ENCODE assay signal across 8 mouse cellular contexts in genomic region chr7:54734039-54734438, GRCm38 (mm10).
A peak's percentile ranks its signal among the peaks of the same experiment; 100 is the strongest.
DNase-seq lines count a peak whose midpoint lies in the region; ATAC-seq lines count a peak whose summit lies in the region.

No protein-coding gene starts in this region.

- no peak overlapping the region for H3K4me2 ChIP-seq in intestine, embryonic 14.5 days (ENCODE audit: low read length)
- H3K4me2 ChIP-seq in intestine, embryonic 16.5 days (ENCODE audit: low read depth, low read length), result no peak overlapping the region

- ATAC-seq in intestine, embryonic 14.5 days (replicated peaks; ENCODE audit: low FRiP score, low TSS enrichment, low read depth), result no peak
- no peak for ATAC-seq in intestine, embryonic 16.5 days

- H3K27ac ChIP-seq in intestine, embryonic 14.5 days (ENCODE audit: low read depth), result no peak overlapping the region
- H3K27ac ChIP-seq in intestine, embryonic 16.5 days (ENCODE audit: low read length), result no peak overlapping the region
- no peak overlapping the region for H3K27ac ChIP-seq in limb, embryonic 10.5 days

- no peak overlapping the region for H3K9ac ChIP-seq in intestine, embryonic 14.5 days (ENCODE audit: low read length)
- no peak overlapping the region for H3K9ac ChIP-seq in intestine, embryonic 16.5 days (ENCODE audit: low read depth, low read length)

- no peaks in the 10 kb centered on the region for H3K27me3 ChIP-seq in intestine, embryonic 14.5 days (replicated peaks; ENCODE audit: control insufficient read depth, insufficient read depth, low read length)
- no peaks in the 10 kb centered on the region for H3K27me3 ChIP-seq in intestine, embryonic 16.5 days (replicated peaks; ENCODE audit: control insufficient read depth, insufficient read depth, low read length)
- H3K27me3 ChIP-seq in limb, embryonic 10.5 days (ENCODE audit: low read depth, poor library complexity, severe bottlenecking), result no peaks in the 10 kb centered on the region

- H3K9me3 ChIP-seq in intestine, embryonic 14.5 days (ENCODE audit: control insufficient read depth, low read length), result no peaks in the 10 kb centered on the region
- no peaks in the 10 kb centered on the region for H3K9me3 ChIP-seq in intestine, embryonic 16.5 days (ENCODE audit: control insufficient read depth, low read length)
- no peaks in the 10 kb centered on the region for H3K9me3 ChIP-seq in limb, embryonic 10.5 days (replicated peaks)

- no peak overlapping the region for H3K4me3 ChIP-seq in intestine, embryonic 14.5 days (ENCODE audit: low read depth, low read length)
- H3K4me3 ChIP-seq in intestine, embryonic 16.5 days (ENCODE audit: low read length), result no peak overlapping the region
- no peak overlapping the region for H3K4me3 ChIP-seq in limb, embryonic 10.5 days

- no peaks in the 10 kb centered on the region for H3K36me3 ChIP-seq in intestine, embryonic 14.5 days (ENCODE audit: control insufficient read depth, insufficient read depth, low read length)
- H3K36me3 ChIP-seq in intestine, embryonic 16.5 days (ENCODE audit: control insufficient read depth, insufficient read depth, low read length), result no peaks in the 10 kb centered on the region
- H3K36me3 ChIP-seq in limb, embryonic 10.5 days, result no peaks in the 10 kb centered on the region

- 55% methylated on average over 7 of the region's 7 CpGs for WGBS in intestine, embryonic 14.5 days
- WGBS in intestine, embryonic 16.5 days, result 47% methylated on average over 7 of the region's 7 CpGs
- WGBS in limb, embryonic 10.5 days, result 56% methylated on average over 7 of the region's 7 CpGs

- H3K4me1 ChIP-seq in intestine, embryonic 14.5 days (replicated peaks; ENCODE audit: control insufficient read depth, insufficient read depth, low read length), result no peaks in the 10 kb centered on the region
- H3K4me1 ChIP-seq in intestine, embryonic 16.5 days (ENCODE audit: control insufficient read depth, insufficient read depth, low read length), result no peaks in the 10 kb centered on the region
- no peaks in the 10 kb centered on the region for H3K4me1 ChIP-seq in limb, embryonic 10.5 days

- DNase-seq in intestine, embryonic 14.5 days (ENCODE audit: low spot score), result peak; percentile 68
- DNase-seq in ZHBTc4 (ENCODE audit: low read depth, low spot score), result peak; percentile 33
- peak; percentile 40 to 63 for DNase-seq in cerebellum, postnatal 25 days
- DNase-seq in frontal cortex, postnatal 25 days (ENCODE audit: low spot score in 2 of 2), result peak; percentile 50 to 55
- DNase-seq in limb, embryonic 10.5 days (ENCODE audit: low spot score), result peak; percentile 41
- peak; percentile 79 for DNase-seq in right cerebral cortex, postnatal 4 days
- DNase-seq in thymus, postnatal 10 days (ENCODE audit: low spot score in 2 of 2), result no peak

Comparison
In these comparisons a context has a peak if more than half of its experiments do, and no peak if none do; other contexts are left out.
1. DNase-seq: peak in intestine, embryonic 14.5 days (single experiment), ZHBTc4 (single experiment), cerebellum, postnatal 25 days (2 of 2), frontal cortex, postnatal 25 days (2 of 2), limb, embryonic 10.5 days (single experiment) and right cerebral cortex, postnatal 4 days (single experiment); none in thymus, postnatal 10 days (0 of 2).